Mouse (Mus musculus) hindbrain, embryonic 12.5 days (tissue): ENCODE results near the gene Pde7b. TPM values are rescaled to one million over a fixed set of nuclear protein-coding genes. Genes with fewer than 3 reads are reported as not detected.

Experiments
- ATAC-seq: fragments of 200-750 bp; cut with Nextera tagmentation; 2 replicates; pipeline ENCODE4 v1.8.0; 2017; ENCODE audit warnings: moderate TSS enrichment; ENCODE audit not compliant: low FRiP score
- H3K27ac ChIP-seq: fragments of 300-500 bp; sonication (generic); 2 replicates; pipeline ENCODE4 v1.5.1; 2016; ENCODE audit warnings: mild to moderate bottlenecking
- H3K27me3 ChIP-seq: fragments of 300-500 bp; sonication (generic); 2 replicates; pipeline ENCODE4 v1.6.1; 2016; ENCODE audit warnings: mild to moderate bottlenecking
- H3K36me3 ChIP-seq: fragments of 300-500 bp; sonication (generic); 2 replicates; pipeline ENCODE4 v1.6.1; 2016; ENCODE audit warnings: mild to moderate bottlenecking
- H3K4me1 ChIP-seq: fragments of 300-500 bp; sonication (generic); 2 replicates; pipeline ENCODE4 v1.6.1; 2016
- H3K4me2 ChIP-seq: fragments of 300-500 bp; sonication (generic); replicated peaks from 2 replicates; pipeline ENCODE4 v1.6.1; 2016; ENCODE audit warnings: mild to moderate bottlenecking
- H3K4me3 ChIP-seq: fragments of 300-500 bp; sonication (generic); 2 replicates; pipeline ENCODE4 v1.5.1; 2016; ENCODE audit warnings: mild to moderate bottlenecking
- H3K9ac ChIP-seq: fragments of 300-500 bp; sonication (generic); 2 replicates; pipeline ENCODE4 v1.6.1; 2016; ENCODE audit warnings: mild to moderate bottlenecking, moderate library complexity
- H3K9me3 ChIP-seq: fragments of 300-500 bp; sonication (generic); replicated peaks from 2 replicates; pipeline ENCODE4 v1.6.1; 2016; ENCODE audit warnings: mild to moderate bottlenecking
- WGBS: fragments of 180-500 bp; shearing (Covaris S2); methylation state at CpG from one replicate; pipeline ENCODE4 v1.1.7; 2016; 5-methylcytosine and 5-hydroxymethylcytosine counted together
- polyA plus RNA-seq: library from polyadenylated mRNA; unstranded; fragments of >200 nt; fragmentation: Nextera tagmentation; extraction: Ambion mirVana; gene quantifications from 2 replicates; pipeline ENCODE4 v1.2.1, GENCODE M21; 2016

Pde7b gene
- polyA plus RNA-seq, 1 experiment from 2014 or later: 6.9 TPM

DNA sequence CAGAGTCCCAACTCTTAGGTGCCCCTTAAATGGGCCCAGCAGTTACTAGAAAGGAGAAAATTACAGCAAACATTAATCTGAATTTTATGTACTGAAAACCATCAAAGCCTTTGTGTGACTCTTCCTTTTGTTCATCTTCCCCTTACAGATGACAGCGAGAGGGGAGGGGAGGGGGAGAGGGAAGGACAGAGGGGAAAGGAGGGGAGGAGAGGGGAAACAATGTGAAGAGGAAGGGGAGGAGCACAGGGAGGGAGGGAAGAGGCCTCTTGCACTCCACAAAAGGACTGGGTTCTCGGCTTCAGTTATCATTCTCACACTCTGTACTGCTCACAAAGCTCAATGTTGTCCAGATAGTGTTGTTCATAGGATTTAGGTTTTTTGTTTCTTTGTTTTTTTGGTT, 5.7 kb downstream of the Pde7b start:
- Histone ChIP-seq H3K4me3 (no peak overlapping the region), H3K36me3 (no peaks in the 10 kb centered on the region), H3K27me3 (no peaks in the 10 kb centered on the region), H3K9me3 (no peaks in the 10 kb centered on the region), H3K9ac (no peak overlapping the region), H3K27ac (no peak overlapping the region), H3K4me1 (peaks cover 20% of the 10 kb centered on the region), H3K4me2 (no peak overlapping the region)
- WGBS: 37% methylated on average over 2 of the region's 2 CpGs
- no peak for ATAC-seq

DNA sequence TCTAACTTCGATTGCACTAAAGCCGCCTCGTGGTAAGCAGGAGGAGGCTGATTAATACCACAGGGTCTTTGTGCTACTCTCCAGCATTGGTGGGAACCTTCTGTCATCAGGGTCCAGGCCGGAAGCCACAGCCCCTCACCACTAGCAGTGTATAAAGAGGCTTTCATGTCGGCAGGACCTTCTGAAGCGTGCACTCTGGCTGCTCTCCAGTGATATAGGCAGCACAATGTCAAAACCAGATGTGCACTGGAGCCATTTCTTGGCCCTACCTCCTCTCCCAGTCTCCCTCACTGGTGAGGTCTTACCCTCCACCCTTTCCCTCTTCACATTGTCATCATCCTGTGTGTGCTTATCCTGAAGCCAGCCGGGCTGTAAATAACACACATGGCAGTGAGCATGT, 24.2 kb downstream of the Pde7b start:
- Histone ChIP-seq H3K9me3 (no peaks in the 10 kb centered on the region), H3K4me1 (0 out of 2 replicates have a peak, but pooled peaks cover 2% of the 10 kb centered on the region), H3K4me3 (no peak overlapping the region), H3K4me2 (no peak overlapping the region), H3K27ac (no peak overlapping the region), H3K36me3 (no peaks in the 10 kb centered on the region), H3K9ac (no peak overlapping the region), H3K27me3 (no peaks in the 10 kb centered on the region)
- no peak for ATAC-seq
- WGBS: 69% methylated on average over 7 of the region's 7 CpGs

DNA sequence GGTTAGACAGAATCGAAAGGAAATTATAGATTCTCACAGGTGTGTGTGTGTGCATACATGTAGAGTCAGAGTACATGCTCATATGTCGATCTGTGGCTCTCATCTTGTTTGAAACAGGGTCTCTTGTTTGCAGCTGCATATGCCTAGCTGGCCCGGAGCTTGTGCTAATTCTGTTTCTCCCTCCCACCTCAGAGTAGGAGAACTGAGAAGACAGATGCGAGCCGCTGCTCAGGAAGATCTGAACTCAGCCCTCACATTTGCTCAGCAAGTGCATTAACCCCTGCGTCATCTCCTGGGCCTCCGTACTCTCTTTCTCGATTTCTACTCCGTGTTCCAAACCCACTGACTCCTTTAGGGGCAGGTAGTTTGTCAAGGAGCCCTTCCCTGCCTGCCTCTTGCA, 25.0 kb downstream of the Pde7b start:
- no peak for ATAC-seq
- no peaks in the 10 kb centered on the region for H3K9me3 ChIP-seq
- WGBS: 90% methylated on average over 9 of the region's 9 CpGs
- 0 out of 2 replicates have a peak, but pooled peaks cover 2% of the 10 kb centered on the region for H3K4me1 ChIP-seq
- no peak overlapping the region for H3K9ac ChIP-seq
- no peak overlapping the region for H3K4me3 ChIP-seq
- no peaks in the 10 kb centered on the region for H3K27me3 ChIP-seq
- H3K36me3 ChIP-seq: no peaks in the 10 kb centered on the region
- H3K27ac ChIP-seq: no peak overlapping the region; the same call in 1 of the 2 replicates
- no peak overlapping the region for H3K4me2 ChIP-seq

DNA sequence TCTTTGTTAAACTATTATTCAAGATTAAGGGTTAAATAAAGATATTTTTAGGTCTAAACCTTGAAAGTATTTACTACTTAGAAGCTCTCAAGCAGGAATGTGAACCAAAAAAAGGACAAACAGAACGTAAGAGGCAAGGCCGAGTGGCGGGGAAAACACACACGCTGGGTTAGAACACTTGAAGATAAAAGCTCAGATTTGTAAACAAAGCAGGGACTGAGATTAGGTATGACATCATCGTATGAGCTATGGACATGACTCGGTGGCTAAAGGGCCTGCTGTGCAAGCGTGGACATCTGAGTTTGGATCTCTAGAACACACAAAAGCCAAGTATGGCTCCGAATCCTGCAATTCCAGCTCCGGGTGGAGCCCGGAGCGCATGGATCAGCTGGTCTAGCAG, 29.2 kb downstream of the Pde7b start:
- Histone ChIP-seq H3K36me3 (no peaks in the 10 kb centered on the region), H3K27me3 (no peaks in the 10 kb centered on the region), H3K4me2 (no peak overlapping the region), H3K4me3 (no peak overlapping the region), H3K27ac (no peak overlapping the region), H3K9me3 (no peaks in the 10 kb centered on the region), H3K4me1 (peaks cover 5% of the 10 kb centered on the region; the same call in 1 of the 2 replicates), H3K9ac (no peak overlapping the region)
- 87% methylated on average over 11 of the region's 11 CpGs for WGBS
- ATAC-seq: no peak

DNA sequence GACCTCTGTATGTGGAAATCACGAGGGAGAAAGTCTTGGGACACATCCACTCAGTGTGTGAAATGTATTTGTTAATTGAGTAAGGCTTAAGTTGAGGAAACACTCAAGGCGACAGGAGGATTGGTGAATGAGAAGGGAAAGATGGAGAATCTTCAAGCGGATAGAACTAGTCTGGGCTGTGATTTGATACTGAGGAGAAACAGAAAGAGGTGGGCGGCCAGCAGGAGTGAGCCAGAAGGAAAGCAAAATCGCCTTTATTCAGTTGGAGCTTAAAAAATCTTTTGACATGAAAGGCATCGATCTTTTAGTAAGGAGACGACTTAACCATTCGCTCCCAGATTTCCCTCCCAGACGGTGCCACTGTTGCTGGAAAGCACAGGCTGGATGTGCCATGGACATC, 34.9 kb downstream of the Pde7b start:
- H3K27me3 ChIP-seq: no peaks in the 10 kb centered on the region
- H3K9me3 ChIP-seq: no peaks in the 10 kb centered on the region
- no peak overlapping the region for H3K9ac ChIP-seq
- no peak overlapping the region for H3K4me3 ChIP-seq
- H3K4me1 ChIP-seq: peaks cover 4% of the 10 kb centered on the region; the same call in 1 of the 2 replicates
- H3K27ac ChIP-seq: no peak overlapping the region
- H3K4me2 ChIP-seq: no peak overlapping the region
- H3K36me3 ChIP-seq: no peaks in the 10 kb centered on the region
- 77% methylated on average over 9 of the region's 9 CpGs for WGBS
- ATAC-seq: no peak

DNA sequence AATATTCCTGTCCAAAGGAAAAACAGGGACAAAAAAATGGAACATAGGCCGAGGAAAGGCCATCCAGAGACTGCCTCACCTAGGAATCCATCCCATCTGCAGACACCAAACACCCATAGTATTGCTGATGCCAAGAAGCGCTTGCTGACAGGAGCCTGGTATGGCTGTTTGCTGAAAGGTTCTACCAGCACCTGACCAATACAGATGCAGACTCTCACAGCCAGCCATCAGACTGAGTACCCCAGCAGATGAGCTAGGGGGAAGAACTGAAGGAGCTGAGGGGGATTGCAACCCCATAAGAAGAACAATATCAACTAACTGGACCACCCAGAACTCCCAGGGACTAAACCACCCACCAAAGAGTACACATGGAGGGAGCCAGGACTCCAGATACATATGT, 40.7 kb downstream of the Pde7b start:
- Histone ChIP-seq H3K9ac (no peak overlapping the region), H3K4me1 (no peaks in the 10 kb centered on the region), H3K9me3 (peaks cover 9% of the 10 kb centered on the region; the same call in 1 of the 2 replicates), H3K27ac (no peak overlapping the region), H3K36me3 (no peaks in the 10 kb centered on the region), H3K27me3 (no peaks in the 10 kb centered on the region), H3K4me3 (no peak overlapping the region), H3K4me2 (no peak overlapping the region)
- 90% methylated on average over 2 of the region's 2 CpGs for WGBS
- ATAC-seq: no peak

DNA sequence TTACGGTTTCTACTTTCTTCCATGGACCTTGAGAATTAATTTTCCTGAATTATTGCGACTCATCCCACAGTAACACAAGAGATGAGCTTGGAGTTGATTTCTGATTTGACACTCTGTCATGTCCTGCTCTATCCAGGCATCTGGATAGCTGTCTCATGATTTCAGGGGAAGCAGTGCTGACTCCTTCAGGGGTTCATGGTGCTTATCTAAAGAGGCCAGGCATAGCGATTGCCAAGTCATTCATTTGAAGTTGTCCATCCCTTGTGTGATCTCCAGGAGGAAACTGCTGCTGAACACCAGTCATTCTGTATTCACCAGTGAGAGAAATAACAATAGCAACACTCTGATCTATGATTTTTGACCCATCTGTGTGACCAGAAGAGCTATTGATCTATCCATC, 43.9 kb downstream of the Pde7b start:
- ATAC-seq: no peak
- peaks cover 9% of the 10 kb centered on the region; the same call in 1 of the 2 replicates for H3K9me3 ChIP-seq
- H3K4me1 ChIP-seq: no peaks in the 10 kb centered on the region
- no peaks in the 10 kb centered on the region for H3K27me3 ChIP-seq
- no peak overlapping the region for H3K9ac ChIP-seq
- 92% methylated on average over 3 of the region's 3 CpGs for WGBS
- no peak overlapping the region for H3K27ac ChIP-seq
- no peaks in the 10 kb centered on the region for H3K36me3 ChIP-seq
- no peak overlapping the region for H3K4me2 ChIP-seq
- H3K4me3 ChIP-seq: no peak overlapping the region

DNA sequence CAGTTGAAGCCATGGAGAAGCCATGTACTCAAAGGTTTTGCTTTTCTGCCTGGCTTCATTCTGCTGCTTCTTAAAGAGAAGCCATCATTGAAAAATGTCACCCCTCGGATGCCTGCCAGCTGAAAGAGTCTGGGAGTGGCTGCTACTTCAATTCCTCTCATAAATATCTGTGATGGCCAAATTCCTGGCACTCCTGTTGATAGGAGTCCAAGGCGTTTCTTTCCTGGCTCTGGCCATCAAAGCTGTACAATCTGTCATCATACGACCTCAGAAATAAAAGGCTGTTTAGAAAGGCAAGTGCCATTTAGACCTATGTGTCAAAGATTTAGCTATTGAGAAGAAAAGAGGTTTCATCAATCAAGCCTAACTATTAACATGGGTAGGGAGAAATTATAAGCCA, 49.6 kb downstream of the Pde7b start:
- ATAC-seq: no peak
- Histone ChIP-seq H3K9ac (no peak overlapping the region), H3K4me3 (no peak overlapping the region), H3K4me1 (no peaks in the 10 kb centered on the region), H3K27me3 (no peaks in the 10 kb centered on the region), H3K9me3 (no peaks in the 10 kb centered on the region), H3K27ac (no peak overlapping the region), H3K4me2 (no peak overlapping the region), H3K36me3 (no peaks in the 10 kb centered on the region)
- WGBS: 60% methylated on average over 3 of the region's 3 CpGs

DNA sequence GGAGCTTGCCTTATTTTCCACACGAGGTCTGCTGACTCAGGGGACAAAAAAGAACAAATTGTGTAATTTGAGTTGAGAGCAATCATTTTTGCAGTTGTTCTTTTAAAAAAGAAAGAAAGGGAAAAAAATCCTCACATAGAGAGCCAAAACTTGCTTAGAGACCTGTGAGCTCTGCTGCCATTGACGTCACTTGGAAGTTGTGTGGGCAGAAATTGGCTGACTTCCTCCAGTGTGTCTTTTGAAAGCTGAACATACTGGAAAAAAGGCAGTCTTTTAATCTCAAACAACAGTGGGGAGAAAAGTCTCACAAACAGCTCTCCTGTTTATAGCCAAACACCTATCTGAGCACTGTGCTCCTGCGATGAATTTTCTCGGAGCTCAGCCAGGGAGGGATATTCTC, 51.1 kb downstream of the Pde7b start:
- Histone ChIP-seq H3K4me1 (no peaks in the 10 kb centered on the region), H3K27me3 (no peaks in the 10 kb centered on the region), H3K27ac (no peak overlapping the region), H3K36me3 (no peaks in the 10 kb centered on the region), H3K4me3 (no peak overlapping the region), H3K4me2 (no peak overlapping the region), H3K9ac (no peak overlapping the region), H3K9me3 (no peaks in the 10 kb centered on the region)
- WGBS: 91% methylated on average over 4 of the region's 4 CpGs
- no peak for ATAC-seq

DNA sequence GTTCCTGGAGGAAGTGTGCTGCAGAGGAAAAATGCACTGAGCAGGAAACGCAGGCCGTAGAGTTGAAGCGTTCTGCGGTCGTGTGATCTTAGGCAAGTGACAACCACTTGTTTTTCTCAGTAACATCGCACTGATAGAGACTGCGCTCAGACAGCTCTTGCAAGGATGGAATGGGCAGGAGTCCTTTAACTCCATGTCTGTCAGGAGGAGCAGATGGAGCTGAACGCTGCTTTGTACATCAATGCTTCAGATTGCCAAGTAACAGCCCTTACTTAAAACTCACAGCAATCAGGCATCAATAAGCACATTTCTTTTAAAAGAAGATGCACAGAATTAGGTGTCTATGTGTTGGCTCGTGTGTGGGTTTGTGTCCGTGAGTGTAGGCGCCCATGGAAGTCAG, 52.3 kb downstream of the Pde7b start:
- Histone ChIP-seq H3K27me3 (no peaks in the 10 kb centered on the region), H3K36me3 (no peaks in the 10 kb centered on the region), H3K4me2 (no peak overlapping the region), H3K9ac (no peak overlapping the region), H3K9me3 (no peaks in the 10 kb centered on the region), H3K4me1 (no peaks in the 10 kb centered on the region), H3K27ac (no peak overlapping the region), H3K4me3 (no peak overlapping the region)
- 89% methylated on average over 11 of the region's 11 CpGs for WGBS
- ATAC-seq: no peak

DNA sequence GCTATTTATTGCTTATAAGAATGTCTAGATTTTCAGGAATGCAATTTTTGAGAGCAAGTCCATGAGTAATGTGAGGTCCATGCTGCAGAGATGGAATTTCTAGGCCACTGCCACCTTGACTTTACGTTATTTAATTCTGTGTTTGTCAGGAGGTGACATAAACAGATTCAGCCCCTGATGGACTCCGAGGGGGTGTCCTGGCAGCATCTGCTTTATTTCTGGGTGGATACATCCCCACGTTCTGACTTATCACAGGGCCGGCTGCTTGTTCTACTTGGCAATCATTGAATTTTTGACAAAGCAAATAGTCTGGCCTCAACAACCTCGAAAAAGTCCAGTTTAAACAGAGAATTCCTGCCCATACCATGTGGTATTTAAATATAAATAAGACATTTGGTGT, 53.3 kb downstream of the Pde7b start:
- Histone ChIP-seq H3K27me3 (no peaks in the 10 kb centered on the region), H3K4me2 (no peak overlapping the region), H3K9ac (no peak overlapping the region), H3K4me3 (no peak overlapping the region), H3K9me3 (no peaks in the 10 kb centered on the region), H3K4me1 (no peaks in the 10 kb centered on the region), H3K27ac (no peak overlapping the region), H3K36me3 (no peaks in the 10 kb centered on the region)
- no peak for ATAC-seq
- 82% methylated on average over 5 of the region's 5 CpGs for WGBS

DNA sequence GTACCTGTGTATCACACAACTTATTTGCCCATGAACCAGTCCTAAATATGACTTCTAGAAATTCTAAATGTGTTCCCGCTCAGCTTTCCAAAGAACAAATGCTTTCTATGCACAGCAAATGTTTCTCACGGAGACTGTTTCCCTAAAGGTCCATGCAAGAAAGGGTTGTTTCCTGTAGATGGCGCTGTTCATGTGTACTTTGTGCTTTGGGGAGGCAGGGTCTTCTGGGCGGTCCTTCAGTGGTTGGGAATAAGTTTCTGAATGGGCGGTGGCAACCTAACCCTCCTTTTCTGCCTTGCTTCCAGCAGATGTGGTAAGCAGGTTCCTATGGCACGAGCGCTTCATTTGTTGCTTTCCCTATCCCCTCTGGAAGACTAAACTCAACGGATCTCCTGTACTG, 54.3 kb downstream of the Pde7b start:
- Histone ChIP-seq H3K4me1 (no peaks in the 10 kb centered on the region), H3K9ac (no peak overlapping the region), H3K36me3 (no peaks in the 10 kb centered on the region), H3K27ac (no peak overlapping the region), H3K27me3 (no peaks in the 10 kb centered on the region), H3K4me2 (no peak overlapping the region), H3K4me3 (no peak overlapping the region), H3K9me3 (no peaks in the 10 kb centered on the region)
- 88% methylated on average over 8 of the region's 8 CpGs for WGBS
- no peak for ATAC-seq

DNA sequence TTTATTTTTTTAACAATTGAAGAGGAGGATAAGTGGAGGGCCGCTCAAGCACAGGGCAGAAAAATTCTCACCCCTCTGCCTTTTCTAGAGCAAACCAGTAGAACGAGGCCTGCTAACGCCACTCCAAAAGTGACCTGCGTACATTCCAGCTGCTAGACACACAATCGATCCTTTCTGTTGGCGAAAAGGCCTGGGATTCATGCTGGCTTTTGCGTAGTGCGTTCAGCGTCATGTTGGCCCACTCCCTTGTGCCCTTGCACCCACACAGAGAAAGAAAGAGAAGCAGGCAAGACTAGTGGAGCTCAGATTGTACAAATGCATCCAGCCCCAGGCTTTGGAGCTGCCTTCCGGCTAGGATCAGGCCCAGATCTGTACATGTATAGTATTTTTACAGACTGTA, 55.4 kb downstream of the Pde7b start:
- no peak overlapping the region for H3K4me3 ChIP-seq
- 68% methylated on average over 10 of the region's 10 CpGs for WGBS
- H3K4me2 ChIP-seq: no peak overlapping the region
- no peaks in the 10 kb centered on the region for H3K36me3 ChIP-seq
- H3K9me3 ChIP-seq: no peaks in the 10 kb centered on the region
- H3K4me1 ChIP-seq: no peaks in the 10 kb centered on the region
- no peaks in the 10 kb centered on the region for H3K27me3 ChIP-seq
- no peak overlapping the region for H3K9ac ChIP-seq
- peak overlapping the region; percentile 62 for H3K27ac ChIP-seq
- no peak for ATAC-seq

DNA sequence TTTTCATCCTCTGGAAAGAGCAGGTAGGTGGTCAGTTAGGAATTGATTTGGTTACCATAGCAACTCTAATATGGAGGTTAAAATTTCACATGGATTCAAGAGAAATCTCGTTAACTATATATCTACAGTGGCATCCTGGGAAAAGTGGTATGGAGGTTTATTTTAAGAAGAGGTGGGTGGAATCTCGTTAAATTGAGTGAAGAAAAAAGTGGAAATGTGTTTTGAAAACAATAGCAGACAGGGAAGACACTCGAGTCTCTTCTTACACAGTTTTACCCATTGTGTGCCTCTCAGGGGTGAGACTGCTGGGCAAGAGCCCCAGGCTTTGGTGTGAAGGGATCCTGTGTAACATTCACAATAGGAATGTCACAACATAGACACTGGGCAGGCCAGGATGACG, 56.3 kb downstream of the Pde7b start:
- no peaks in the 10 kb centered on the region for H3K4me1 ChIP-seq
- H3K9me3 ChIP-seq: no peaks in the 10 kb centered on the region
- no peaks in the 10 kb centered on the region for H3K27me3 ChIP-seq
- no peak overlapping the region for H3K27ac ChIP-seq
- no peak overlapping the region for H3K4me2 ChIP-seq
- H3K9ac ChIP-seq: no peak overlapping the region
- WGBS: 38% methylated on average over 4 of the region's 4 CpGs
- H3K36me3 ChIP-seq: no peaks in the 10 kb centered on the region
- H3K4me3 ChIP-seq: no peak overlapping the region
- no peak for ATAC-seq
